Mouse (Mus musculus) ovary, adult 18-20 months (tissue): ENCODE measurements around the gene Erich3.
"Not testable (repeated sequence)": the region's sequence is repeated elsewhere in the genome, so short reads cannot be mapped to it uniquely, and the experiment has no call there.

Source experiments
- DNase-seq: peaks from one replicate; pipeline ENCODE4 v3.0.0; 2022; ENCODE audit warnings: low spot score, mixed read lengths

Gene Erich3

DNA sequence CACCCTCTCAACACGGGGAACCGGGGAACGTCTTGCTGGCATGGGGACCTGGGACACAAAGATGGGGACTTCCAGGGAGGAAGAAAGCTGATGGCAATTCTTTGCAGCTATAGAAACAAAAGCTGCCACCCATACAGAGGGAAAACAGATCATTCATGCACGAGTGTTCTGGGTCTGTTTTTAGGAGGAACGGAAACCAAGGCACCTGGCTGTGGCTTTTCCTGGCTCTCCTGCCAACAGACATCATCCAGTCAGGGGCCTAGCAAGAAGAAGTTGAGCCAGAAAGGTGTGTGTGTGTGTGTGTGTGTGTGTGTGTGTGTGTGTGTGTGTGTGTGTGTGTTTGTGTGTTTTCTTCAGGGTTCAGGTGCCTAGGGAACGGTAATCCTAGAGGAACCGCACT, at the start of gene Erich3:
Erich3 (plus strand) TSS at position 315 of the 400 bp plus-strand sequence.
- no peak for DNase-seq

GRCm38 (mm10) chr3:154614771-154615170, 48.9 kb upstream of the Erich3 start:
- DNase-seq = no peak

DNA sequence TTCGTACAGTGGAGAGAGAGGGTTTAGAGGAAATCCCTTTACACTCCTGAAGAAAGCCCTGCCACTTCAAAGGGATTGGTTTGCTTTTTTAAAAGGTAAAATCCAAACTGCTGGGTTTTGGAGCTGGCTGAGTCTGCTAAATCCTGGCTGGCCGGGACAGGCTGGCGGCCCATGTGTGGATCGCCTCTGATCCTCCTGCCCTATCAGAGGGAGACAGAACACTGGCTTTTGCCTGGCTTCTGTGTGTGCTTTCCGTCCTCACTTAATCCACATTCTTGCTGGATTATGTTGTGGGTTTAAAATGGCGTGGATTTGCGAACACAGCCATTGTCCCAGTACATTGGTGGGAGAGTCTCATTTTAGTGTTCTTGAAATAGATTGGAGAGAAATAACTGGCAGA, 48.4 kb upstream of the Erich3 start:
- DNase-seq = no peak

GRCm38 (mm10) chr3:154616106-154616505, 47.6 kb upstream of the Erich3 start:
- DNase-seq = no peak

DNA sequence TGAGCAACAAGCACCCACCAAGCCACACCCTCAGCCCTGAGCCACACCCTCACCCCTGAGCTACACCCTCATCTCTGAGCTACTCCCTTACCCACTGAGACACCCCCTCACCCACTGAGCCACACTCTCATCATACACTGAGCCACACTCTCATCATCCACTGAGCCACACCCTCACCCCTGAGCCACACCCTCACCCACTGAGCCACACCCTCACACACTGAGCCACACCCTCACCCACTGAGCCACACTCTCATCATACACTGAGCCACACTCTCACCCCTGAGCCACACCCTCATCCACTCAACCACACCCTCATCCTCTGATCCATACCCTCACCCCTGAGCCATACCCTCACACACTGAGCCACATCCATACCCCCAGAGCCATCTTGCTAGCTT, 35.4 kb upstream of the Erich3 start:
- DNase-seq = no peak

DNA sequence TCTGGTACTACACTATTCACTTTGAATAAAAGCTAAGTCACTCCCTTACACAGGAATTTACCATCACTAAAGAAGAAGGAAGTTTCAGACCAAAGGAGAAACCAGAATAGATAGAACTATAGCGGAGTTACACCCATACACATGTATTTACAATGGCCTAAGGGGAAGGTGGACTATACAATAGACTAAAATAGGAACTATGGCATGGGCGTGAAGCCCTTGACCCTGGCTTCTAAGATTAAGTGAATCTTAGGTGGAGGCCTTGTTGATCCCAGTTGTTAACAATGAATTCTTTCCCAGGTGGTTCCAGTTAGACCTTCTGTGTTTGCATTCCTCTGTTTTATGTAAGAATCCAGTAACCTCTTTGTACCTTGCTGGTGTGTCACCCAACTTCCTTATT, 32.4 kb upstream of the Erich3 start:
- DNase-seq = not testable (repeated sequence)

DNA sequence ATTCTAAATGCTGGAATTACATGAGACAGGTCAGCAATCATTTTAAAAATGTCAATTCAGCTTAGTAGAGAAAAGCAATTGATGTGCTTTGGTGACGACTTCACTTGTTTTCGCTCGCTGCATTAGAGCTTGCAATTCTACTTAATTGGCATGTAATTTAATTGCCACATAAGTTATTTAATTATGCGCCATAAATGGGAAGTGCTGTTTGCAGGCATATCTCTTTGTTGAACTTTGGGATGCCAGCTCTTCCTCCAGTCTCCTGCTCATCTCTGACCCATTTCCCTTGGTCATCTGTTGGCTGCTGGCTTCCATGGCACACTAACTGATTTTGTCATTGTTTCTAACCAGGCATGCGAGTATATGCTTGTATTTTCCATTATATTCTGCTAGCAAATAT, 30.6 kb upstream of the Erich3 start:
- no peak for DNase-seq

DNA sequence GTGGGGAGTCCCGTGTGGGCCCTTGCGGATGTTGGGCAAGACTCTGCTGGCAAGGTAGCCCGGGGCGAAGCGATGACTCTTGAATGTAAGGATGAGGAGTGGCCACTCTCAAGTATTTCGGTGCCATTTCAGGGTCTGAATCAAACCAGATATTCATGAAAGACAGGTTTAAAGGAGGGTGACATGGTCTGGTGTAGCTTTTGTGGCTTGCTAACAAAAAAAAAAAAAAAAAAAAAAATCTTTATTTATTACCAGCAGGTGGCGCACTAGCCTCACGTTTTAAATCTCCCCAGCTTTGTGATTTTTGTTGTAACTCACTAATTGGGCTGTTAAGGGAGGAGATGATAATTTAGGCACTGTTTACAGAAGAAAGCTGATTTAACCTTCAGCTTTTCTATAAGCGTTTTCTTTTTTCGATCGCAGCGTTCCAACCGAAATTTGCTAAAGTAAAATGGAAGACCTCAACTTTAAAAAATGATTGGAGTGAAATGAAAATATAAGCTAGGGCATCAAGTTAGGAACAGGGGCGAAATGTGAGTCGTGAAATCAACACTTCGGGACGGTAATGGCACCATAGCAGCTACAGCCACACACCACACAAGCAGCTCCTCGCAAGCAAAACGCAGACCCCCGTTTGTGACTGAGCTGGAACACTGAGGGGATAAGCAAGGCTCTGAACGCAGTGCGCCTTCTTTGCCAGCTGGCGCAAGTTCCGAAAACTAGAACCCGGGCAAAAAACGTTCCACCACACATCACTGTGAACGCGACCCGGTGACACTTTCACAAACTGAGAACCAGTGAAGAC, 16.8 kb upstream of the Erich3 start:
- DNase-seq = no peak

DNA sequence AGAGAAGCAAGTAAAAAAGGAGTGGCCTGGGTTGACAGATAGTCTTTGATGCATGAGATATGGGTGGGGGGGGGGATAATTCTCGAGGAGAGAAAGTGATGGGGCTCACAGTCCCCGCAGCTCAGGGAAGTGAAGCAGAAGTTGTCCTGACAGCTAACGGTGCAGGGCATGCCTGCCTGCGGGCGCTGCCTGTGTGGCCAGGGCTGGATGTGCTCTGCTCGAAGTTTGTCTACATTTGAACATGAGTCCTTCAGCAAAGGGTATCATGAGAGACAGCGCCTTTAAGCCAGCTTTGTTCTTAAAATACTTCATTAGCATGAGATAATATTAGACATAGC, 16.2 kb upstream of the Erich3 start:
- no peak for DNase-seq

DNA sequence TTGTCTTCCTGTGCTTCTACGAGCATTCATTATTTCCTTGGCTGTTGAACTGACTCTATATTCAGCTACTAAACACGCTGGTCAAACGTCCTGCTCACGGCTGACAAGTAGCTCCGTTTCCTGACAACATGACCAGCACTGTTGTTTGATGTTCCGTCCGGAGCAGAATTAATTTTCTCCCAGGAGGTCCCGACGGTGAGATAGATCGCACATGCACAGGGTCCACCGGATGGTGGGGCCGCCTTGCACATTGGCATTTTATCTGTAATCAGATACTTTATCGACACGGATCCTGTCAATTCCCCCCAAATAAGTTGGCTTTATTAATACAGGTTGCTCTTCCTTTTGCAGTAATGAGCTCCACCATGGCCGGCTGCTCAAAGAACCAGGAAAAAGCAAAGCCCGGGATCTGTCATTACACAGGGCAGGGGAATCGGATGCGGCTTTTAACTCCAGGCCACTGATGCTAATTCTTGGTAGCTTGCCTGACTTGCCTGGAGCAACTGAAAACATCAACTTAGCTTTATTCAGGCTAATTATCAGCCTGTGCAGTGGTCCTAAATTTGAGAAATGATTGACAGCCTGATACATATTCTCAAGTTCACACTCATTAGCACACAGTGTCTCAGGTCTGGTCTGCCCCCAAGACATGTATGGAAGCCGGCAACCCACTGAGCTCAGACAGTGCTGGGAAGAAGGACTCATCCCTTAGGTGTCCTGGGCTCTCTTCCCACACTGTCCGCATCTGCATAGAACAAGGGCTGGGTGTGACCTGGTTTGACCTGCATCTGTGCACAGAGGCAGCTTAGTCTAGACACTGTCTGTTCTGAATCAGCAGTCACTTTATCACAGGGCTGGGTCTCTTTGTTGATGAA, 14.0 kb upstream of the Erich3 start:
- no peak for DNase-seq

- DNase-seq = no peak
Measured at GRCm38 (mm10) chr3:154651192-154651821, 12.4 kb upstream of the Erich3 start.

DNA sequence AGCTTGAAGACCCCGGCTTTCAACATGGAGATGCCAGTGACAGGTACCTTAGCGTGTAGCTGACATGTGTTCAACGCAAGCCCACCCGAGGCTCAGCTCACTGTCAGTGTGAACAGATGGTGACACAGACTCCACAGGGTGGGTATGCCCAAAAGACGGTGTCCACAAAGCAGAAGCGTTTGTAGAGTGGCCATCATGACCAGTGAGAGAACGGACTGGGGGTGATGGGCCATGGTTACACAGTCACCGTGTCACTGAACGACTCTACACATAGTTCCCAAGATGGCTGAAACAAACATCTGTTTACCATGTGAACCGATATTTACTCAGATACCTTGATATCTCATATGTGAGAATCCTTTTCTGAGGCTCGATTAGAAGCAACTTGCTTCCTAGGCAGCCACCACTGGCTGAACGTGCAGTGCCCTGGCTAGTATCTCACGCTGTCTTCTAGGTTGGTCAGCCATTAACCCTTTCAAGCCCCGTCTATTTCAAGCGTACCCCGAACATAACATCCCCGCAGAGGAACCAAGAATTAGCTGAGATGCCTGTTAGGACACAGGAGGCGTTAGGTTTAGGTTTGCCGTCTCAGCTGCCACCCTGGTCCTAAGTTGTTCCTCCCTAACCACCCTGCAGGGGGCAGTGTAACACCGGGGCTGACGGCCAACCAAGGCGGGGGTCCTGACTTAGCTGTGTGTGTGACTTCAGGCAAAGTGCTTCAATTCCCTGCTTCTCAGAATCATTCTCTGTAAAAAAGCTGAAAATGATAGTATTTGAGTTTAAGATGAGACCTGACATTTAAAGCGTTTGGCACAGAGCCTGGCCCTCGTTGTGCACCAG, 10.9 kb upstream of the Erich3 start:
- no peak for DNase-seq

- no peak for DNase-seq
Measured at GRCm38 (mm10) chr3:154653454-154653853, 10.2 kb upstream of the Erich3 start.

DNA sequence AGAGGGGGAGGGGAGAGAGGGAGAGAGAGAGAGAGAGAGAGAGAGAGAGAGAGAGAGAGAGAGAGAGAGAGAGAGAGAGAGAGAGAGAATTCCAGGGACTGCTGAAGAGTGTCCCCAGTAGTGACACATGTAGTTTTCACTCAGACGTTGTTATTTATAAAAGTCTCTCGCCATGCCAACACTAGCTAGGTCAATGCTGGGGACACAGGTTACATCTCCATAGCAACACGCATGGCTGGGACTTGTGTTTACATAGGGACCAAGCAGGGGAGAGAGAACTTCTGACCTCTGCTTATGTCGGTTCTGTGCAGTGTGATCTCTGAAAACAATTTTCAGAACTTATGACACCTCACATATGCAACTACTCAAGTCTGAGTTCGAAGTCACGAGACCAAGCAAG, 9.4 kb upstream of the Erich3 start:
- DNase-seq = no peak

DNA sequence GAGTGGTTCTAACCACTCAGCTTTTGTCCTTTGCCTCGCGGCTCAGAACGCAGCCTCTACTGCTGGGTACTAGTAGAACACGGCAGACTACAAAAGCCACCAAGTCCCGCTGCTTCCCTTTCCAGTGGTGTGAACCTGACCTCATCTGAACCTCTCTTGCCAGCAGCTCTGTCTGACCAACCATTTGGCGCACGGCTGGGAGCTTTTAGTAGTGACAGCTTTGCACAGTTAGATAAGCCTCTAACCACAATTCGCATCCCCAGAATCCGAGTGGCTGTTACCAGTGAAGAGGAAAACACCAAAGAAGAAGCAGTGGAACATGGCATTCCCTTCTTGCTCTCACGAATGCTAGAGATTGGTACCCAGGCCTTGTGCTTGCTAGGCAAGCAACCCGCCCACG, 8.8 kb upstream of the Erich3 start:
- no peak for DNase-seq

GRCm38 (mm10) chr3:154655711-154656110, 7.9 kb upstream of the Erich3 start:
- no peak for DNase-seq

- DNase-seq = peak; percentile 9
Measured at GRCm38 (mm10) chr3:154663976-154664581, 420 bp downstream of the Erich3 start.

DNA sequence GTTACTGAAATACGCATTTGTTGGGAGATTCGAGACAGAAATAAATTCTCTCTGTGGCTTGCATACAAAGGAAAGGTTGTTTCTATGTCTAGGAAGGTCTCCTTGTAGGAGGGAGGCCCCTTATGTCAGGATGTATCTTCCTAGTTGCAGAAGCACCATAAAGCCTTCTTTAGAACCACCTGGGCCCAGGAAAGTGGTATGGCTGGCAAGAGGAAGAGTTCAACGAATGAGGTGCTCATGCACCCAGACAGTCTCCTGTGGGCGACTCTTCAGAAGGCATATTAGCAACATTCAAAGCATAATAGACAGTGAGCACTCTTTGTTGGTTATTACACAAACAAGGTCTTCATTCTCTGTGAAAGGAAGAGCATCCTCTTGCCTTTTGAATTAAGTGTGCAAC, 977 bp downstream of the Erich3 start:
- DNase-seq = no peak

- DNase-seq = no peak
Measured at GRCm38 (mm10) chr3:154668485-154668884, 4.8 kb downstream of the Erich3 start.

DNA sequence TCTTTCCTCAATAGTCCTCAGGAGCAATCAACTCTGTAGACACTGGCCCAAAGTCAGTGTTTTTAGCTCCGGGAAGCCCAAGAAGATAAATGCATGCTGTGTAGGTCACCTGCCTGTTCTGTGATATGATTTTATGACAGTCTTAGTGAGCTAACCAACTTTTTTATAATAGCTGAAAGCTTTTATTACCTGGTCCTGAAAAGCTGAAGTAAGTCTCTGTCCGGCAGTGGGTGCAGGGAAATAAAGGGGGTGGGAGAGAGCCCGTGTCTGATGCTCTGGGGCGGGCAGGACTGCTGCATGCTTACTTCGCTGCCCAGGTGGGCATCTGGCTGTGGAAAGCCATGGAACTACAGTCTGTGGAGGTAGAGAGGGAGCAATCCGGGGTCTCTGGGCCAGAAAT, 6.9 kb downstream of the Erich3 start:
- DNase-seq = no peak

DNA sequence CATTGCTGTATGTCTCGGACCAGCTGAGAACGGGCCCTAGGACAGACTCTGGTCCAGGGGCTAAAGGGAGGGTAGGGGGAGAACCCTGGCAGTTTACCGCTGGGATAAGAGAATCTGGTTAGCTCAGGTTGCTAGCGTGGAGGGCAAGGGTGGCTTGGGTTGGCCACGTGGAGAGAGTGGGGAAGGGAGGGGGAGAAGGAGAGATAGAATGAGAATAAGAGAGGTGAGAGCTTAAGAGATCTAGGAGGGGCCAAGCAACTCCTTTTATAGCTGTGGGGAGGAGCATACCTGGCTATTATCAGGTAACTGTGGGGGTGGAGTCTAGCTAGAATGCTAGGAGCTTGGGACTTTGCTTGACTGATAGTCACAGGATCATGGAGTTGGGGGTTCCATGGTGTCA, 7.4 kb downstream of the Erich3 start:
- DNase-seq = no peak

GRCm38 (mm10) chr3:154673326-154673725, 9.7 kb downstream of the Erich3 start:
- DNase-seq = no peak
